Mouse (Mus musculus) neural tube, embryonic 11.5 days (tissue): ENCODE measurements around the gene Ubxn7. TPM values are rescaled to one million over a fixed set of nuclear protein-coding genes. Genes with fewer than 3 reads are reported as not detected.
"Not testable (repeated sequence)": the region's sequence is repeated elsewhere in the genome, so short reads cannot be mapped to it uniquely, and the experiment has no call there.

Experiments used
- ATAC-seq: fragments of 200-750 bp; cut with Nextera tagmentation; 2 replicates; pipeline ENCODE4 v1.8.0; 2017; ENCODE audit warnings: moderate number of reproducible peaks, mild to moderate bottlenecking, moderate TSS enrichment, moderate library complexity; ENCODE audit not compliant: insufficient read depth, low FRiP score, low TSS enrichment
- DNase-seq: peaks from one replicate; pipeline ENCODE4 v3.0.0-alpha.2; 2015; ENCODE audit warnings: low spot score
- H3K27ac ChIP-seq: fragments of 300-500 bp; sonication (generic); 2 replicates; pipeline ENCODE4 v1.5.1; 2014; ENCODE audit warnings: low read depth, mild to moderate bottlenecking, low read length
- H3K27me3 ChIP-seq: fragments of 300-500 bp; sonication (generic); 2 replicates; pipeline ENCODE4 v1.6.1; 2014; ENCODE audit warnings: mild to moderate bottlenecking, low read length, mixed read lengths; ENCODE audit not compliant: control insufficient read depth, insufficient read depth
- H3K36me3 ChIP-seq: fragments of 300-500 bp; sonication (generic); 2 replicates; pipeline ENCODE4 v1.6.1; 2014; ENCODE audit warnings: mild to moderate bottlenecking, low read length, moderate library complexity, mixed read lengths; ENCODE audit not compliant: control insufficient read depth, insufficient read depth
- H3K4me1 ChIP-seq: fragments of 300-500 bp; sonication (generic); 2 replicates; pipeline ENCODE4 v1.6.1; 2014; ENCODE audit warnings: low read length, mixed read lengths; ENCODE audit not compliant: control insufficient read depth, insufficient read depth
- H3K4me2 ChIP-seq: fragments of 300-500 bp; sonication (generic); 2 replicates; pipeline ENCODE4 v1.6.1; 2014; ENCODE audit warnings: low read depth, mild to moderate bottlenecking, moderate library complexity
- H3K4me3 ChIP-seq: fragments of 300-500 bp; sonication (generic); 2 replicates; pipeline ENCODE4 v1.5.1; 2014; ENCODE audit warnings: low read depth, low read length
- H3K9ac ChIP-seq: fragments of 300-500 bp; sonication (generic); 2 replicates; pipeline ENCODE4 v1.6.1; 2014; ENCODE audit warnings: mild to moderate bottlenecking, low read length
- H3K9me3 ChIP-seq: fragments of 300-500 bp; sonication (generic); 2 replicates; pipeline ENCODE4 v1.6.1; 2016; ENCODE audit warnings: low read length; ENCODE audit not compliant: control insufficient read depth
- WGBS: fragments of 180-500 bp; shearing (Covaris S2); extraction: QIAGEN DNeasy Blood & Tissue Kit; methylation state at CpG from one replicate; pipeline ENCODE4 v1.1.7; 2014; 5-methylcytosine and 5-hydroxymethylcytosine counted together
- polyA plus RNA-seq: library from polyadenylated mRNA; unstranded; fragments of >200 nt; fragmentation: Nextera tagmentation; extraction: Ambion mirVana; gene quantifications from 2 replicates; pipeline ENCODE4 v1.2.1, GENCODE M21; 2014

The Ubxn7 gene
- 22.7 and 28.9 TPM in 2 replicates for polyA plus RNA-seq

DNA sequence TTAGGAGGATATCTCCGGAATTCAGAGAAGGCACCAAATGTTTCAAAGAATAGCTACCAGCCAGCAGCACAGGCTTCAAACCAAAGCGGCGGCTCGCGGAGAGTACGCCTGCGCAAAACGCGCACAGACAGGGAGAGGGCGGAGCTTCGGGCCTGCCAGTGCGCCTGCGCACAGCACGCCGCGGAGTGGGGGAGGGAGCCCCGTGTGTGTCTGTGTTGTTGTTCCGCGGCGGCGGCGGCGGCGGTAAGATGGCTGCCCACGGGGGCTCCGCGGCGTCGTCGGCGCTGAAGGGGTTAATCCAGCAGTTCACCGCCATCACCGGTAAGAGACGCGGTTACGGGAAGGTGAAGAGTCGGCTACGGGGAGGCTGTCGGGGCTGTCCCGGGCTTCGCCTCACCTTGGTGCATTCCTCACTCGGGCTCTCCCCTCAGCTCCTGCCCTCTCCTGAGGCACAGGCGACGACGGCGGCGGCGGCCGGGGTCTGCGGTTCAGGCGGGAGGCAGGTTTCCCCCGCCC lies at the start of gene Ubxn7:
Ubxn7 (plus strand) TSS at position 218 of the 516 bp plus-strand sequence.
- DNase-seq (peak; percentile 98), ATAC-seq (peak; percentile 93)
- WGBS = under 1% methylated on average over 46 of the region's 52 CpGs
- Histone ChIP-seq H3K4me1 (peaks cover 2% of the 10 kb centered on the region; the same call in 1 of the 2 replicates), H3K36me3 (no peaks in the 10 kb centered on the region), H3K27me3 (no peaks in the 10 kb centered on the region), H3K9ac (peak within 1 kb of the TSS; percentile 98), H3K4me2 (peak within 1 kb of the TSS; percentile 56), H3K4me3 (peak within 1 kb of the TSS; percentile 98), H3K27ac (peak within 1 kb of the TSS; percentile 93), H3K9me3 (no peaks in the 10 kb centered on the region)

DNA sequence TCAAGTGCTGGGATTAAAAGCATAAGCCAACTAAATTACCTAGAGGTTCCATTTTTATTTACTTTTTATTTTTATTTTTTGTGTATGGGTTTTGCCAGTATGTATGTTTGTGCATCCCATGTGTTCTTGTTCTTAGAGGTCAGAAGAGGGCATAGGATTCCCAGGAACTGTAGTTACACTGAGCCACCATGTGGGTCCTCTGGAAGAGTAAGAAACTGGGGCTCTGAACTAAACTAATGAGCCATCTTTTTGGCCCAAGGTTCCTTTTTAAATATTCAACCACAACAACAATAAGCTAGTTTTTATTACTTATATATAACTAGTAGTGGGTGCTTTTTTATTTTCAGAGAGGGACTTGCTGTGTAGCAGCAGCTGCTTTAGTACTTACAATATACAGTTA lies 49.4 kb upstream of the Ubxn7 start:
- Histone ChIP-seq H3K4me1 (peaks cover 10% of the 10 kb centered on the region; the same call in 1 of the 2 replicates), H3K9me3 (no peaks in the 10 kb centered on the region), H3K36me3 (no peaks in the 10 kb centered on the region; the same call in 1 of the 2 replicates), H3K4me2 (no peak overlapping the region), H3K27ac (no peak overlapping the region), H3K27me3 (no peaks in the 10 kb centered on the region), H3K4me3 (no peak overlapping the region), H3K9ac (no peak overlapping the region)
- no peak for ATAC-seq
- DNase-seq = no peak

DNA sequence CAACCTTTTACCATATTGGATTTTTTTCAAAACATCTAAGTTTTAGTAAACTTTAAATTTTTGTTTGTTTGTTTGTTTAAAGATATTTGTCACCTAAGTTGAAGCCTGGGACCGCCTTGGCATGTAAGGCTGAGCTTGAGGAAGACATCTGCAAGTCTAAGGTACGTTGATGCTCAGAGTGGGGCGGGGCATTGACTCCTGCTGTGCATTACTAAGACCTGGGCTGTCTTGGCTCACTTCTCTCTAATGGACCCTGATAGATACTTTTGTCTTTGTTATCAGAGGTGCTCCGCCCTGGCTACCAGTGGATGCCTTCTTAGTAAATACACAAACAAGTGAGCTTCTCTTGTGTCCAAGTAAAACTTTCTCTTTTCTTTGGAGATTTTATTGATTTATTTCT lies 40.2 kb upstream of the Ubxn7 start:
- Histone ChIP-seq H3K4me3 (no peak overlapping the region), H3K36me3 (peaks cover 13% of the 10 kb centered on the region), H3K27me3 (no peaks in the 10 kb centered on the region), H3K9me3 (no peaks in the 10 kb centered on the region), H3K27ac (no peak overlapping the region), H3K4me2 (no peak overlapping the region), H3K4me1 (no peaks in the 10 kb centered on the region), H3K9ac (no peak overlapping the region)
- ATAC-seq (no peak), DNase-seq (no peak)
- 91% methylated on average over 4 of the region's 4 CpGs for WGBS

DNA sequence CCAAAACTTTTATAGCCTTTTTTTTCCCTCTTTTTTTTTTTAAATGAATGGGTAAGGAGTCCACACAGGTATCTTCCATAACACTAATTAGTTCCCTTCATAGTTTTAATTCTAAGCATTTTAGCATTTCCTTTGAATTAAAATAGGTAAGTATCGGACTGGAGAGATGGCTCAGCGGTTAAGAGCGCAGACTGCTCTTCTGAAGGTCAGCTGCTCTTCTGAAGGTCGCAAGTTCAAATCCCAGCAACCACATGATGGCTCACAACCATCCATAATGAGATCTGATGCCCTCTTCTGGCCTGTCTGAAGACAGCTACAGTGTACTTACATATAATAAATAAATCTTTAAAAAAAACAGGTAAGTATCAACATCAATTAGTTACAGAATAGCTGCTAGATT lies 32.4 kb upstream of the Ubxn7 start:
- H3K36me3 ChIP-seq, H3K9ac ChIP-seq: not testable (repeated sequence)

DNA sequence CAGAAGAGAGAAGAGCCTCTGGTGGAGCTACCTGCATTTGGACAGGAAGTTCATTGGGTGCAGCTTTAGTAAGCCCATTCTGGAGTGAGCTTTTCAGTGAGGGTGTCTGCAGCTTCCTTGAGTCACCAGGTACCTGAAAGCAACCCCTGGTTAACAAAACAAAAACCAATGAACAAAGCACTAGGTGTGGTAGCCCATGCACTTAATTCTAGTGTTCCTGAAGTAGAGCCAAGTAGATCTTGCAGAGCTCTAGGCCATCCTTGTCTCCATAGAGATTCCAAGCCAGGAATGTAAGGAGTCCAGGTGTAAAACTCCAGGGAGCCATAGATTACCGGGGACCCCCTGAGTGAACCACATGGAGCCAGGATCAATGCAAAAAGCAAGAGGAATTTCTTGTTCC lies 29.0 kb upstream of the Ubxn7 start:
- no peak overlapping the region for H3K4me2 ChIP-seq
- WGBS = 23% methylated on average over 1 of the region's 1 CpGs
- DNase-seq (no peak), ATAC-seq (no peak)
- H3K9me3 ChIP-seq = no peaks in the 10 kb centered on the region
- no peak overlapping the region for H3K4me3 ChIP-seq
- no peaks in the 10 kb centered on the region for H3K27me3 ChIP-seq
- no peak overlapping the region for H3K9ac ChIP-seq
- H3K36me3 ChIP-seq = 0 out of 2 replicates have a peak, but pooled peaks cover 3% of the 10 kb centered on the region
- no peaks in the 10 kb centered on the region for H3K4me1 ChIP-seq
- H3K27ac ChIP-seq = no peak overlapping the region

More for the DNA sequence above, 32.4 kb upstream of the Ubxn7 start:
- H3K27ac ChIP-seq, H3K27me3 ChIP-seq, H3K4me1 ChIP-seq, ATAC-seq, DNase-seq, H3K4me2 ChIP-seq, H3K9me3 ChIP-seq, H3K4me3 ChIP-seq: not testable (repeated sequence)
- 97% methylated on average over 4 of the region's 4 CpGs for WGBS

DNA sequence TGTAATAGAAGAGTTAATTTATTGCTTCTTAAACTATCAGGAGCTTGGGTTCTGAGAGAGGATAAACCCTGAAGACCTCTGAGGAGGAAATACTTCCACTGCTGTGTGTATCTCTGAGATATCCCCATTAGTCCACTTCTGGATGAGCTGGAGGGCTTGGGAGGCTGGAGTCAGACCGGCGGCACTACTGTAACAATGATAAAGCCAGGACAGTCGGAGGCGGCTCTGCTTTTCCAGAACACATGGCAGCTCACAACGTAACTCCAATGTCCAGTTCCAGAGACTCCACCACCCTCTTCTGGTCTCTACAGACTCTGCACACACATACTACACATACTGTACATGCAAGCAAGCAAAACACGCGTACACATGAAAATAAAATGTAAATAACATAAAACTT lies 28.2 kb upstream of the Ubxn7 start:
- Histone ChIP-seq H3K4me1 (no peaks in the 10 kb centered on the region), H3K9me3 (no peaks in the 10 kb centered on the region), H3K4me3 (no peak overlapping the region), H3K27me3 (no peaks in the 10 kb centered on the region), H3K4me2 (no peak overlapping the region), H3K36me3 (0 out of 2 replicates have a peak, but pooled peaks cover 2% of the 10 kb centered on the region), H3K27ac (no peak overlapping the region), H3K9ac (no peak overlapping the region)
- no peak for DNase-seq
- no peak for ATAC-seq
- WGBS = 94% methylated on average over 7 of the region's 7 CpGs

DNA sequence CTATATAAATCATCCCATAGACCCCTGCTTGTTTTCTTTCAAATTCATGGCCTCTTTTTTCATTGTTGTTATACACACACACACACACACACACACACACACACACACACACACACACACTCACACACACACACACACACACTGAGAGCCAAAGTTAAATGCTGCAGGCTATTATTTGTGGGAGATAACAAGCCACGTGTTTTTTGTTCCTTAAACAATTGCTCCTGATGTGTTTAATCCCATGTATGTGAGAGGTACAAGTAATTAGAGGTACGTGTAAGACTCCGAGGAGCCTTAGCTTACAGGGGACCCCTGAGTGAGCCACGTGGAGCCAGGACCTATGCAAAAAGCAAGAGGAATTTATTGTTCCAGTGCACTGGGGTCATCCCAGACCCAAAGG lies 20.1 kb upstream of the Ubxn7 start:
- no peaks in the 10 kb centered on the region for H3K27me3 ChIP-seq
- 83% methylated on average over 4 of the region's 4 CpGs for WGBS
- H3K36me3 ChIP-seq = no peaks in the 10 kb centered on the region
- no peak overlapping the region for H3K27ac ChIP-seq
- H3K9me3 ChIP-seq = no peaks in the 10 kb centered on the region
- ATAC-seq = no peak
- no peak overlapping the region for H3K4me2 ChIP-seq
- H3K4me3 ChIP-seq = no peak overlapping the region
- no peaks in the 10 kb centered on the region for H3K4me1 ChIP-seq
- H3K9ac ChIP-seq = no peak overlapping the region
- no peak for DNase-seq

DNA sequence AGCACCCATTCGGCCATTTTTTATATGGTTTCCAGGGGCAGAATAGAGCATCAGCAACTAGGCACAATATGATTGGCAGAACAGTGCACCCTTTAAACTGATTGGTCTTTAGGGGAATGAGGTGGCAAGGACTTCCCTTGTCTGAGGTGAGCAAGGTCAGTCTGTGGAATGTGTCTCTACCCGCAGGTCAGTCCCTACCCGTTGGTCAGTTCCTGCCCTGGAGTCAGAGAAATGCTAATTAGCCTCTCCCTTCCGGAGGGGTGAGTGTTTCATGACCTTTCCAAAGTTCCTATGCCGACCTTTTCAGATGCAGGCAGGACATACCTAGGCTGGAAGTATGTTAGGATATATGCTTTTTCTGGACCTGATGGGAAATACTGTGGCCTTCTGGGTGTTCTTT lies 19.7 kb upstream of the Ubxn7 start:
- H3K4me2 ChIP-seq = no peak overlapping the region
- no peak overlapping the region for H3K27ac ChIP-seq
- no peaks in the 10 kb centered on the region for H3K4me1 ChIP-seq
- no peak for DNase-seq
- no peak overlapping the region for H3K9ac ChIP-seq
- H3K36me3 ChIP-seq = no peaks in the 10 kb centered on the region
- H3K9me3 ChIP-seq = no peaks in the 10 kb centered on the region
- H3K4me3 ChIP-seq = no peak overlapping the region
- no peaks in the 10 kb centered on the region for H3K27me3 ChIP-seq
- WGBS = 62% methylated on average over 5 of the region's 5 CpGs
- ATAC-seq = no peak

DNA sequence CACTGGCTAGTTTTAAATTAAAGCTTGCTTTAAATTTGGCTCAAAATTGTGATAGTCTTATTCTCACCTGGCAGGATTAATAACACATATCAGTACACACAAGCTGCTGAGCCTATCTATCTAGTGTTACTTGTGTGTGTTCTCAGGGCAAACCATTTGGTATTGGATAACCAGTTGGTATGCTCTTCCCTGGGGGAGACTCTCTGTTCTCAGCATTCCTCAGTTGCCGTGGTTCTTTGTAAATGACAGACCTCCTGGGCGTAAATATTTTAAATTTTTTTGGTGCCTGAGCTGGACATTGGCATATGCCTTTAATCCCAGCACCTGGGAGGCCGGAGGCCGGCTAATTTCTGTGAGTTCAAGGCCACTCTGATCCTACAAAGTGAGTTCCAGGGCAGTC lies 19.2 kb upstream of the Ubxn7 start:
- 65% methylated on average over 4 of the region's 4 CpGs for WGBS
- H3K4me1 ChIP-seq = no peaks in the 10 kb centered on the region

More for the DNA sequence above, 19.2 kb upstream of the Ubxn7 start:
- no peaks in the 10 kb centered on the region for H3K9me3 ChIP-seq
- H3K36me3 ChIP-seq = no peaks in the 10 kb centered on the region
- no peaks in the 10 kb centered on the region for H3K27me3 ChIP-seq
- DNase-seq = no peak
- no peak overlapping the region for H3K9ac ChIP-seq
- no peak for ATAC-seq
- no peak overlapping the region for H3K4me2 ChIP-seq
- H3K4me3 ChIP-seq = no peak overlapping the region
- H3K27ac ChIP-seq = no peak overlapping the region
